Mouse (Mus musculus): Measurements from ENCODE around the gene Mcm6. TPM values are rescaled to one million over a fixed set of nuclear protein-coding genes. Genes with fewer than 3 reads are reported as not detected.

Gene Mcm6
- polyA plus RNA-seq, 1 experiment from 2014 or later, result 315 TPM

GRCm38 (mm10) chr1:128357452-128357851 is 2.0 kb downstream of the Mcm6 start:
- Histone ChIP-seq H3K9ac (ENCODE audit: low read length) (peak overlapping the region; percentile 32; the same call in 1 of the 2 replicates), H3K27ac (ENCODE audit: low read depth, low read length) (no peak overlapping the region), H3K4me2 (peak overlapping the region; percentile 47), H3K4me1 (ENCODE audit: control insufficient read depth, insufficient read depth, low read length) (peaks cover 19% of the 10 kb centered on the region), H3K27me3 (ENCODE audit: control insufficient read depth, insufficient read depth, low read length) (no peaks in the 10 kb centered on the region), H3K9me3 (ENCODE audit: control insufficient read depth, low read length) (no peaks in the 10 kb centered on the region), H3K4me3 (ENCODE audit: low read depth, low read length) (peak overlapping the region; percentile 75), H3K36me3 (ENCODE audit: control insufficient read depth, insufficient read depth, low read length) (peaks cover 16% of the 10 kb centered on the region; the same call in 1 of the 2 replicates)
- no peak for ATAC-seq (ENCODE audit: low FRiP score)
- DNase-seq (ENCODE audit: low spot score, missing footprints), result no peak
- WGBS, result 72% methylated on average over 3 of the region's 3 CpGs

GRCm38 (mm10) chr1:128353092-128353491 is 6.4 kb downstream of the Mcm6 start:
- peaks cover 30% of the 10 kb centered on the region; the same call in 1 of the 2 replicates for H3K36me3 ChIP-seq (ENCODE audit: control insufficient read depth, insufficient read depth, low read length)
- WGBS, result 91% methylated on average over 3 of the region's 3 CpGs

GRCm38 (mm10) chr1:128344232-128344631 is 15.2 kb downstream of the Mcm6 start:
- WGBS, result 36% methylated on average over 10 of the region's 10 CpGs
- Histone ChIP-seq H3K27me3 (ENCODE audit: control insufficient read depth, insufficient read depth, low read length) (peaks cover 18% of the 10 kb centered on the region), H3K9me3 (ENCODE audit: control insufficient read depth, low read length) (no peaks in the 10 kb centered on the region), H3K4me1 (ENCODE audit: control insufficient read depth, insufficient read depth, low read length) (peaks cover 5% of the 10 kb centered on the region; the same call in 1 of the 2 replicates), H3K4me3 (ENCODE audit: low read depth, low read length) (no peak overlapping the region), H3K4me2 (no peak overlapping the region), H3K9ac (ENCODE audit: low read length) (no peak overlapping the region), H3K27ac (ENCODE audit: low read depth, low read length) (no peak overlapping the region), H3K36me3 (ENCODE audit: control insufficient read depth, insufficient read depth, low read length) (peaks cover 28% of the 10 kb centered on the region)
- ATAC-seq (ENCODE audit: low FRiP score) (peak; percentile 92), DNase-seq (ENCODE audit: low spot score, missing footprints) (no peak)

More at GRCm38 (mm10) chr1:128353092-128353491, 6.4 kb downstream of the Mcm6 start:
- H3K27ac ChIP-seq (ENCODE audit: low read depth, low read length), result no peak overlapping the region
- H3K4me1 ChIP-seq (ENCODE audit: control insufficient read depth, insufficient read depth, low read length), result peaks cover 11% of the 10 kb centered on the region
- ATAC-seq (ENCODE audit: low FRiP score) (no peak), DNase-seq (ENCODE audit: low spot score, missing footprints) (no peak)
- no peak overlapping the region for H3K4me2 ChIP-seq
- peaks cover 3% of the 10 kb centered on the region; the same call in 1 of the 2 replicates for H3K27me3 ChIP-seq (ENCODE audit: control insufficient read depth, insufficient read depth, low read length)
- no peak overlapping the region for H3K9ac ChIP-seq (ENCODE audit: low read length)
- H3K9me3 ChIP-seq (ENCODE audit: control insufficient read depth, low read length), result no peaks in the 10 kb centered on the region
- H3K4me3 ChIP-seq (ENCODE audit: low read depth, low read length), result no peak overlapping the region

GRCm38 (mm10) chr1:128337708-128338320 is 21.6 kb downstream of the Mcm6 start:
- Histone ChIP-seq H3K4me1 (ENCODE audit: control insufficient read depth, insufficient read depth, low read length) (no peaks in the 10 kb centered on the region), H3K4me3 (ENCODE audit: low read depth, low read length) (no peak overlapping the region), H3K4me2 (no peak overlapping the region), H3K9me3 (ENCODE audit: control insufficient read depth, low read length) (no peaks in the 10 kb centered on the region), H3K36me3 (ENCODE audit: control insufficient read depth, insufficient read depth, low read length) (peaks cover 32% of the 10 kb centered on the region), H3K9ac (ENCODE audit: low read length) (no peak overlapping the region), H3K27ac (ENCODE audit: low read depth, low read length) (no peak overlapping the region), H3K27me3 (ENCODE audit: control insufficient read depth, insufficient read depth, low read length) (peaks cover 3% of the 10 kb centered on the region; the same call in 1 of the 2 replicates)
- ATAC-seq (ENCODE audit: low FRiP score) (no peak), DNase-seq (ENCODE audit: low spot score, missing footprints) (no peak)
- 92% methylated on average over 13 of the region's 13 CpGs for WGBS

- Histone ChIP-seq H3K9ac (ENCODE audit: low read length) (no peak overlapping the region), H3K36me3 (ENCODE audit: control insufficient read depth, insufficient read depth, low read length) (peaks cover 19% of the 10 kb centered on the region; the same call in 1 of the 2 replicates), H3K4me2 (no peak overlapping the region), H3K4me1 (ENCODE audit: control insufficient read depth, insufficient read depth, low read length) (no peaks in the 10 kb centered on the region), H3K27me3 (ENCODE audit: control insufficient read depth, insufficient read depth, low read length) (no peaks in the 10 kb centered on the region), H3K27ac (ENCODE audit: low read depth, low read length) (no peak overlapping the region), H3K4me3 (ENCODE audit: low read depth, low read length) (no peak overlapping the region), H3K9me3 (ENCODE audit: control insufficient read depth, low read length) (no peaks in the 10 kb centered on the region)
- WGBS, result 97% methylated on average over 1 of the region's 1 CpGs
- ATAC-seq (ENCODE audit: low FRiP score) (no peak), DNase-seq (ENCODE audit: low spot score, missing footprints) (no peak)
Observed at GRCm38 (mm10) chr1:128330313-128330712, 29.2 kb downstream of the Mcm6 start.

- H3K27me3 ChIP-seq (ENCODE audit: control insufficient read depth, insufficient read depth, low read length), result no peaks in the 10 kb centered on the region
- no peaks in the 10 kb centered on the region for H3K9me3 ChIP-seq (ENCODE audit: control insufficient read depth, low read length)
- peaks cover 7% of the 10 kb centered on the region; the same call in 1 of the 2 replicates for H3K36me3 ChIP-seq (ENCODE audit: control insufficient read depth, insufficient read depth, low read length)
- DNase-seq (ENCODE audit: low spot score, missing footprints) (no peak), ATAC-seq (ENCODE audit: low FRiP score) (no peak)
- H3K4me1 ChIP-seq (ENCODE audit: control insufficient read depth, insufficient read depth, low read length), result no peaks in the 10 kb centered on the region
- no peak within 1 kb of the TSS for H3K27ac ChIP-seq (ENCODE audit: low read depth, low read length)
- WGBS, result 86% methylated on average over 3 of the region's 3 CpGs
- no peak within 1 kb of the TSS for H3K4me2 ChIP-seq
- no peak within 1 kb of the TSS for H3K9ac ChIP-seq (ENCODE audit: low read length)
- H3K4me3 ChIP-seq (ENCODE audit: low read depth, low read length), result no peak within 1 kb of the TSS
Observed at GRCm38 (mm10) chr1:128328218-128328617, 31.2 kb downstream of the Mcm6 start, which contains the start of gene Lct. Gene Lct, minus strand, starts transcription at chr1:128328318.

- ATAC-seq (ENCODE audit: low FRiP score) (no peak), DNase-seq (ENCODE audit: low spot score, missing footprints) (no peak)
- Histone ChIP-seq H3K4me2 (no peak overlapping the region), H3K9ac (ENCODE audit: low read length) (no peak overlapping the region), H3K9me3 (ENCODE audit: control insufficient read depth, low read length) (no peaks in the 10 kb centered on the region), H3K4me1 (ENCODE audit: control insufficient read depth, insufficient read depth, low read length) (no peaks in the 10 kb centered on the region), H3K4me3 (ENCODE audit: low read depth, low read length) (no peak overlapping the region), H3K27me3 (ENCODE audit: control insufficient read depth, insufficient read depth, low read length) (no peaks in the 10 kb centered on the region), H3K27ac (ENCODE audit: low read depth, low read length) (no peak overlapping the region), H3K36me3 (ENCODE audit: control insufficient read depth, insufficient read depth, low read length) (peaks cover 4% of the 10 kb centered on the region; the same call in 1 of the 2 replicates)
- 84% methylated on average over 1 of the region's 1 CpGs for WGBS
Observed at GRCm38 (mm10) chr1:128327165-128327564, 32.3 kb downstream of the Mcm6 start.

- no peaks in the 10 kb centered on the region for H3K27me3 ChIP-seq (ENCODE audit: control insufficient read depth, insufficient read depth, low read length)
- no peaks in the 10 kb centered on the region; the same call in 1 of the 2 replicates for H3K36me3 ChIP-seq (ENCODE audit: control insufficient read depth, insufficient read depth, low read length)
- ATAC-seq (ENCODE audit: low FRiP score) (no peak), DNase-seq (ENCODE audit: low spot score, missing footprints) (no peak)
- H3K4me3 ChIP-seq (ENCODE audit: low read depth, low read length), result no peak overlapping the region
- no peak overlapping the region for H3K27ac ChIP-seq (ENCODE audit: low read depth, low read length)
- no peak overlapping the region for H3K4me2 ChIP-seq
- H3K9me3 ChIP-seq (ENCODE audit: control insufficient read depth, low read length), result no peaks in the 10 kb centered on the region
- H3K9ac ChIP-seq (ENCODE audit: low read length), result no peak overlapping the region
- 86% methylated on average over 2 of the region's 2 CpGs for WGBS
- no peaks in the 10 kb centered on the region for H3K4me1 ChIP-seq (ENCODE audit: control insufficient read depth, insufficient read depth, low read length)
Observed at GRCm38 (mm10) chr1:128324776-128325175, 34.7 kb downstream of the Mcm6 start.

- ATAC-seq (ENCODE audit: low FRiP score) (no peak), DNase-seq (ENCODE audit: low spot score, missing footprints) (no peak)
- Histone ChIP-seq H3K27ac (ENCODE audit: low read depth, low read length) (no peak overlapping the region), H3K4me3 (ENCODE audit: low read depth, low read length) (no peak overlapping the region), H3K4me2 (no peak overlapping the region), H3K9ac (ENCODE audit: low read length) (no peak overlapping the region), H3K4me1 (ENCODE audit: control insufficient read depth, insufficient read depth, low read length) (no peaks in the 10 kb centered on the region), H3K36me3 (ENCODE audit: control insufficient read depth, insufficient read depth, low read length) (no peaks in the 10 kb centered on the region; the same call in 1 of the 2 replicates), H3K9me3 (ENCODE audit: control insufficient read depth, low read length) (no peaks in the 10 kb centered on the region), H3K27me3 (ENCODE audit: control insufficient read depth, insufficient read depth, low read length) (no peaks in the 10 kb centered on the region)
- WGBS, result 89% methylated on average over 8 of the region's 8 CpGs
Observed at GRCm38 (mm10) chr1:128323026-128323643, 36.3 kb downstream of the Mcm6 start.

All from midbrain, embryonic 11.5 days (tissue).